Mouse (Mus musculus) stomach, postnatal 0 days (tissue): ENCODE measurements around the gene Grin2d.

Experiments used
- CTCF ChIP-seq: IDR thresholded peaks from 2 replicates; pipeline ENCODE4 v1.5.1; 2016; ENCODE audit warnings: antibody characterized with exemption, low read depth, mild to moderate bottlenecking, moderate library complexity
- EP300 ChIP-seq: optimal IDR thresholded peaks from 2 replicates; pipeline ENCODE3; 2016; ENCODE audit warnings: antibody characterized with exemption

GRCm38 (mm10) chr7:45909145-45909544 is 31.0 kb upstream of the Grin2d start:
- TF ChIP-seq EP300, result no peak
- no peak for TF ChIP-seq CTCF
